Mouse (Mus musculus): ENCODE results near the gene Pacsin1. TPM values are rescaled to one million over a fixed set of nuclear protein-coding genes. Genes with fewer than 3 reads are reported as not detected.

Pacsin1 gene
- polyA plus RNA-seq, 1 experiment, result 254 TPM

- Histone ChIP-seq H3K27ac (ENCODE audit: insufficient read depth, low read length) (no peak overlapping the region), H3K4me3 (ENCODE audit: insufficient read depth, low read length) (peak overlapping the region; percentile 82), H3K4me1 (ENCODE audit: control insufficient read depth, insufficient read depth, low read length) (peaks cover 8% of the 10 kb centered on the region)
- no peak for TF ChIP-seq POLR2A (IDR thresholded peaks at IDR 0.05; ENCODE audit: extremely low read depth, insufficient read depth, low read length)
- TF ChIP-seq CTCF (IDR thresholded peaks at IDR 0.05; ENCODE audit: extremely low read depth, insufficient read depth, low read length), result no peak
Observed at GRCm38 (mm10) chr17:27686395-27686794, 31.1 kb downstream of the Pacsin1 start.

- TF ChIP-seq CTCF (IDR thresholded peaks at IDR 0.05; ENCODE audit: extremely low read depth, insufficient read depth, low read length) (no peak), POLR2A (IDR thresholded peaks at IDR 0.05; ENCODE audit: extremely low read depth, insufficient read depth, low read length) (no peak)
- Histone ChIP-seq H3K27ac (ENCODE audit: insufficient read depth, low read length) (no peak overlapping the region), H3K4me3 (ENCODE audit: insufficient read depth, low read length) (no peak overlapping the region), H3K4me1 (ENCODE audit: control insufficient read depth, insufficient read depth, low read length) (peaks cover 5% of the 10 kb centered on the region)
Observed at GRCm38 (mm10) chr17:27690993-27691693, 35.8 kb downstream of the Pacsin1 start.

DNA sequence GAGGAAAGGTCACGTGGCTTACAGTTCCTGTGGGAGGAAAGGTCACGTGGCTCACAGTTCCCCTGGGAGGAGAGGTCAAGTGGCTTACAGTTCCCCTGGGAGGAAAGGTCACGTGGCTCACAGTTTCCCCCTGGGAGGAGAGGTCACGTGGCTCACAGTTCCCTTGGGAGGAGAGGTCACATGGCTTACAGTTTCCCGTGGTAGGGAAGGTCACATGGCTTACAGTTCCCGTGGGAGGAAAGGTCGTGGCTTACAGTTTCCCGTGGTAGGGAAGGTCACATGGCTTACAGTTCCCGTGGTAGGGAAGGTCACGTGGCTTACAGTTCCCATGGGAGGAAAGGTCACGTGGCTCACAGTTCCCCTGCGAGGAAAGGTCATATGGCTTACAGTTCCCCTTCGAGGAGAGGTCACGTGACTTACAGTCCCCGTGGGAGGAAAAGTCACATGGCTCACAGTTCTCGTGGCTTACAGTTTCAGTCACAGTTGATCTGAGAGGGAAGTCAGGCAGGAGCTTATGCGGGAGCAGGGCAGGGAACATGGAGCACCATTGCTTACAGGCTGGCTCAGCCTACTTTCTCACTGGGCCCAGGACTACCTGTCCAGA lies 44.4 kb downstream of the Pacsin1 start:
- no peak overlapping the region for H3K4me3 ChIP-seq (ENCODE audit: insufficient read depth, low read length)
- no peak for TF ChIP-seq CTCF (IDR thresholded peaks at IDR 0.05; ENCODE audit: extremely low read depth, insufficient read depth, low read length)
- no peak for TF ChIP-seq POLR2A (IDR thresholded peaks at IDR 0.05; ENCODE audit: extremely low read depth, insufficient read depth, low read length)
- peaks cover 14% of the 10 kb centered on the region for H3K4me1 ChIP-seq (ENCODE audit: control insufficient read depth, insufficient read depth, low read length)
- no peak overlapping the region for H3K27ac ChIP-seq (ENCODE audit: insufficient read depth, low read length)

GRCm38 (mm10) chr17:27700812-27701211 lies 45.5 kb downstream of the Pacsin1 start:
- H3K4me3 ChIP-seq (ENCODE audit: insufficient read depth, low read length), result no peak overlapping the region
- peaks cover 14% of the 10 kb centered on the region for H3K4me1 ChIP-seq (ENCODE audit: control insufficient read depth, insufficient read depth, low read length)
- H3K27ac ChIP-seq (ENCODE audit: insufficient read depth, low read length), result no peak overlapping the region
- TF ChIP-seq POLR2A (IDR thresholded peaks at IDR 0.05; ENCODE audit: extremely low read depth, insufficient read depth, low read length), result no peak

- Histone ChIP-seq H3K4me1 (ENCODE audit: control insufficient read depth, insufficient read depth, low read length) (peaks cover 14% of the 10 kb centered on the region), H3K27ac (ENCODE audit: insufficient read depth, low read length) (no peak overlapping the region), H3K4me3 (ENCODE audit: insufficient read depth, low read length) (no peak overlapping the region)
- no peak for TF ChIP-seq POLR2A (IDR thresholded peaks at IDR 0.05; ENCODE audit: extremely low read depth, insufficient read depth, low read length)
- TF ChIP-seq CTCF (IDR thresholded peaks at IDR 0.05; ENCODE audit: extremely low read depth, insufficient read depth, low read length), result no peak
Observed at GRCm38 (mm10) chr17:27701856-27702255, 46.5 kb downstream of the Pacsin1 start.

- no peak for TF ChIP-seq POLR2A (IDR thresholded peaks at IDR 0.05; ENCODE audit: extremely low read depth, insufficient read depth, low read length)
- peak; percentile 37 for TF ChIP-seq CTCF (IDR thresholded peaks at IDR 0.05; ENCODE audit: extremely low read depth, insufficient read depth, low read length)
- peaks cover 14% of the 10 kb centered on the region for H3K4me1 ChIP-seq (ENCODE audit: control insufficient read depth, insufficient read depth, low read length)
- H3K4me3 ChIP-seq (ENCODE audit: insufficient read depth, low read length), result no peak overlapping the region
- H3K27ac ChIP-seq (ENCODE audit: insufficient read depth, low read length), result no peak overlapping the region
Observed at GRCm38 (mm10) chr17:27702518-27702917, 47.2 kb downstream of the Pacsin1 start.

GRCm38 (mm10) chr17:27703961-27704621 lies 48.8 kb downstream of the Pacsin1 start:
- Histone ChIP-seq H3K27ac (ENCODE audit: insufficient read depth, low read length) (no peak overlapping the region), H3K4me1 (ENCODE audit: control insufficient read depth, insufficient read depth, low read length) (peaks cover 15% of the 10 kb centered on the region), H3K4me3 (ENCODE audit: insufficient read depth, low read length) (no peak overlapping the region)
- TF ChIP-seq CTCF (IDR thresholded peaks at IDR 0.05; ENCODE audit: extremely low read depth, insufficient read depth, low read length) (no peak), POLR2A (IDR thresholded peaks at IDR 0.05; ENCODE audit: extremely low read depth, insufficient read depth, low read length) (no peak)

GRCm38 (mm10) chr17:27705661-27706060 lies 50.4 kb downstream of the Pacsin1 start:
- TF ChIP-seq CTCF (IDR thresholded peaks at IDR 0.05; ENCODE audit: extremely low read depth, insufficient read depth, low read length), result no peak
- TF ChIP-seq POLR2A (IDR thresholded peaks at IDR 0.05; ENCODE audit: extremely low read depth, insufficient read depth, low read length), result no peak
- peaks cover 4% of the 10 kb centered on the region for H3K4me1 ChIP-seq (ENCODE audit: control insufficient read depth, insufficient read depth, low read length)
- no peak overlapping the region for H3K4me3 ChIP-seq (ENCODE audit: insufficient read depth, low read length)
- H3K27ac ChIP-seq (ENCODE audit: insufficient read depth, low read length), result no peak overlapping the region

DNA sequence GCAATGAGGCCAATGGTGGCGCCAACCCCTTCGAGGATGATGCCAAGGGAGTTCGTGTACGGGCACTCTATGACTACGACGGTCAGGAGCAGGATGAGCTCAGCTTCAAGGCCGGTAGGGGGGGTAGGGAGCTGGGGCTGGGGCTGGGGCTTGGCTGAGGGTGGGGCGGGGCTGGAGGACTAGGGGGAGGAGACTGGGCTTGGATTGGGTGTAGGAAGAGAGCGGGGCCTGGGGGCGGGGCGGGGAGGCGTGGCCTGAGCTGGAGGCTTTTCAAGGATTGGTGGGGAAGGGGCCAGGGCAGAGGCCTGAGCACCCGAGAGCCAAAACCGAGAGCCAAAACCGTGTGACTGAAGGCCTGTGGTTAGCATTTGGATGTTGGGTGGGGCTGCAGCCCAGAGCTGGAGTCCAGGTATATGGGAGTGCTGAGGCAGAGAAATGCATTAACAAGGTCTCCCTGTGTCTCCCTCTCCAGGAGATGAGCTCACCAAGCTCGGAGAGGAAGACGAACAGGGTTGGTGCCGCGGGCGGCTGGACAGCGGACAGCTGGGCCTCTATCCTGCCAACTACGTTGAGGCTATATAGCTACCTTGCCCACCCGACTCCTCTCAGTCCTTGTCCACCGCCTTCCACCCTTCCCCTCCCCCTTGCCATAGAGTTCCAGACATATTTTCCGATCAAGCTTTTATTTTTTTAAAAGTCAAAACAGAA lies 52.8 kb downstream of the Pacsin1 start:
- no peak for TF ChIP-seq CTCF (IDR thresholded peaks at IDR 0.05; ENCODE audit: extremely low read depth, insufficient read depth, low read length)
- TF ChIP-seq POLR2A (IDR thresholded peaks at IDR 0.05; ENCODE audit: extremely low read depth, insufficient read depth, low read length), result no peak; the same call in 1 of the 2 replicates
- Histone ChIP-seq H3K4me3 (ENCODE audit: insufficient read depth, low read length) (no peak overlapping the region), H3K4me1 (ENCODE audit: control insufficient read depth, insufficient read depth, low read length) (peaks cover 3% of the 10 kb centered on the region), H3K27ac (ENCODE audit: insufficient read depth, low read length) (peak overlapping the region; percentile 79)
